Mouse (Mus musculus) retina, embryonic 14.5 days (tissue): ENCODE data around the gene Arhgef17.

Experiments used
- DNase-seq: peaks from one replicate; pipeline ENCODE4 v3.0.0-alpha.2; 2015; ENCODE audit warnings: low spot score

Gene Arhgef17

GRCm38 (mm10) chr7:100931926-100932480, at the start of gene Arhgef17:
Gene Arhgef17 (minus strand): TSS chr7:100932107.
- DNase-seq: peak; percentile 82

- DNase-seq: no peak
Observed at GRCm38 (mm10) chr7:100979175-100979574, 47.3 kb upstream of the Arhgef17 start.

- no peak for DNase-seq
Observed at GRCm38 (mm10) chr7:100978171-100978570, 46.3 kb upstream of the Arhgef17 start.

GRCm38 (mm10) chr7:100974135-100974903, 42.4 kb upstream of the Arhgef17 start, which contains the start of gene P2ry6:
Gene P2ry6 (minus strand): TSS chr7:100974649.
- no peak for DNase-seq

- DNase-seq: no peak
Observed at GRCm38 (mm10) chr7:100972875-100973274, 41.0 kb upstream of the Arhgef17 start.

- DNase-seq: no peak
Observed at GRCm38 (mm10) chr7:100968874-100969659, 37.2 kb upstream of the Arhgef17 start.

GRCm38 (mm10) chr7:100968376-100968775, 36.5 kb upstream of the Arhgef17 start:
- DNase-seq: no peak

- no peak for DNase-seq
Observed at GRCm38 (mm10) chr7:100967850-100968249, 35.9 kb upstream of the Arhgef17 start.

GRCm38 (mm10) chr7:100966014-100966413, 34.1 kb upstream of the Arhgef17 start:
- DNase-seq: no peak

GRCm38 (mm10) chr7:100965079-100965478, 33.2 kb upstream of the Arhgef17 start:
- peak; percentile 73 for DNase-seq

- DNase-seq: peak; percentile 61
Observed at GRCm38 (mm10) chr7:100964242-100964641, 32.3 kb upstream of the Arhgef17 start.

GRCm38 (mm10) chr7:100963381-100963780, 31.5 kb upstream of the Arhgef17 start:
- DNase-seq: no peak

- DNase-seq: no peak
Observed at GRCm38 (mm10) chr7:100961146-100961545, 29.2 kb upstream of the Arhgef17 start.

GRCm38 (mm10) chr7:100960462-100960861, 28.6 kb upstream of the Arhgef17 start:
- no peak for DNase-seq

- peak; percentile 49 for DNase-seq
Observed at GRCm38 (mm10) chr7:100958426-100958825, 26.5 kb upstream of the Arhgef17 start.

- no peak for DNase-seq
Observed at GRCm38 (mm10) chr7:100952686-100953085, 20.8 kb upstream of the Arhgef17 start.

GRCm38 (mm10) chr7:100951903-100952302, 20.0 kb upstream of the Arhgef17 start:
- DNase-seq: no peak

- DNase-seq: no peak
Observed at GRCm38 (mm10) chr7:100950481-100951010, 18.6 kb upstream of the Arhgef17 start.

- DNase-seq: no peak
Observed at GRCm38 (mm10) chr7:100950031-100950430, 18.1 kb upstream of the Arhgef17 start.

GRCm38 (mm10) chr7:100944738-100945137, 12.8 kb upstream of the Arhgef17 start:
- DNase-seq: no peak

GRCm38 (mm10) chr7:100944306-100944705, 12.4 kb upstream of the Arhgef17 start:
- DNase-seq: no peak
